Mouse (Mus musculus): ENCODE data around the gene Iah1. TPM values are rescaled to one million over a fixed set of nuclear protein-coding genes. Genes with fewer than 3 reads are reported as not detected.
A peak's percentile ranks its signal among the peaks of the same experiment; 100 is the strongest.

Iah1 gene
- total RNA-seq (2021), result 10 to 100 TPM in 1 of 2 experiments, 1 to 10 TPM in 1; 9.5 to 14.2 TPM
- long read RNA-seq, experiment 1, partial matches to known transcripts, result 0 of 7 reads
- long read RNA-seq, experiment 1, other reads (novel, unspliced or antisense), result 3 of 7 reads
- long read RNA-seq, experiment 2, transcript Iah1-201 (6 exons, 1,141 nt), result major isoform, 5 of 11 reads
- long read RNA-seq, experiment 2, partial matches to known transcripts, result 0 of 11 reads
- long read RNA-seq, experiment 2, other reads (novel, unspliced or antisense), result 6 of 11 reads

DNA sequence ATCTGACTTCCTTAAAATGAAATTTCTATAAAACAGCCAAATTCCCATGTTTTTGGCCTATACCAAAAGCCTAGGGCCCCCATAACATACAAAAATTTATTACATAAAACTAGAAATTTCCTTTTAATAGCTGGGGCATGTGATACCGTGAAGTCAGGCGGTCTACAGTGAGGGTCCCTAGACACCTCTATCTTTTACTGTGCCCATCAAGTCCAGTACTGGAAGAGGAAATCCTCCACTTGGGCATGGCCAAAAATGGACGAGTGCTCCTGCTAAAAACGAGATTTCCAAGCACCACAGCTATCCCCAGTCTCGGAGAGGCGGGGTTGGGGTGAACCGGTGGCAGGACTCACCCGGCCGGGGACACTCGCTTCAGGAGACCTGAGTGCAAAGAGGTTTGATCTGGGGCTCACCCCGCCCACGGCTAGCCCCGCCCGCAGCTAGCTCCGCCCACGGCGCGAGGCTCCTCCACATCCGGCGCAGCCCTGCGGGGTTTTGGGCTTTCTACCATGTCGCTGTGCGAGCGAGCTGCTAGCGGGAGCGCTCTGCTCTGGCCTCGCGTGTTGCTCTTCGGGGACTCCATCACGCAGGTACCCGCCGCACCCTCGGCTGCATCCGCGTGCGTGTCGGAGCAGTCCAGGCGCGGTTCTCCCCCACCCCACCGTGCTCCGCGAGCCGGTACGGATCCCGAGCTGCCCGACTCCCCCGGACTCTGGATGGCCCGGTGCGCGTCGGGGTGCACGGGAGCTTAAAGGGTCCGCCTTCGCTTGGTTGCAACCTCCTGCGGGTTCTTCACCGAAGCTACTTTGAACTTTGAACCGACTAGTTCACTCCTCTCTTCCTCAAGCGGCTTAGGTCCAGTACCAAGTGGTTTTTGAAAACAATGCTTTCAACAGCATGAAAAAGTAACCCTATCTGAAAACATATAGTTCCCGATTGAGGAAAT lies at the start of gene Iah1:
Iah1 (plus strand) TSS at position 467 of the 946 bp plus-strand sequence.
- DNase-seq, result peak; percentile 79

DNA sequence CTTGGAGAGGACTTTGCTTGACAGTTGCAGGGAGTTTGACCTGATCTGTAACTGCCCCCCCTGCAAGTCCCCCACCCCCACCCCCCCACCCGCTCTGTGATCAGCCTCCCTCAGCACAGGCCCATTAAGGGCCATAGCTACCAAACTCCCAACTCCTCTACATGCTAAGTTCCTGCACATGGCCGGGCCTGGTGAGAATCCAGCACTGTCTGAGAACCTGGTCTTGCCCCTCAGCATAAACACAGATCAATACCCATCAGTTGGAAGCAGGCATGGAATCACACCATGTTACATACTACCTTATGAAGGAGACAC lies 49.4 kb upstream of the Iah1 start:
- DNase-seq, result no peak

DNA sequence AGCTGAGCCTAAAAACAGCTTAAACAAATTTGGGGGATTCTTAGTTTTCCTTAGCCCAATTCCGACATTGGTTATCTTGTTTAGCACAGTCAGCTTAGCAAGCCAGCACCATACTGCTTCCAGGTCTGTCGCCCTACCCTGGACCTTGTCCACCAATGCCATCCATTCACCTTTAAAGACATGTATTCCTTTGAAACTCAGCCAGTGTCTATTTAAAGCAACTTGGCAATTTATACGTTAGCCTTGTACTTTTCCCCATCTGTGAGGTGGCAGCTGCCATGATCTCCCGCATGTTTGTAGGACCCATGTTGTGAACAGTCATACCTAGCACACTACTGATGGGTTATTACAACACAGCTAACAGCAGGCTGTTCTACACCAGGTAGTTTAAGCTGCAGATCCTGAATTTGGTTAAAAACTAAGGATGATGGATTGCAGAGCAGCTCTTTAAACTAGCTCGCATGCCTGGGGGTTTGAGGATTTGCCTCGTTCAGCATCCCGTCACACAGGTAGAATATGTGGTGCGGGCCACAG lies 48.0 kb upstream of the Iah1 start:
- DNase-seq, result no peak

DNA sequence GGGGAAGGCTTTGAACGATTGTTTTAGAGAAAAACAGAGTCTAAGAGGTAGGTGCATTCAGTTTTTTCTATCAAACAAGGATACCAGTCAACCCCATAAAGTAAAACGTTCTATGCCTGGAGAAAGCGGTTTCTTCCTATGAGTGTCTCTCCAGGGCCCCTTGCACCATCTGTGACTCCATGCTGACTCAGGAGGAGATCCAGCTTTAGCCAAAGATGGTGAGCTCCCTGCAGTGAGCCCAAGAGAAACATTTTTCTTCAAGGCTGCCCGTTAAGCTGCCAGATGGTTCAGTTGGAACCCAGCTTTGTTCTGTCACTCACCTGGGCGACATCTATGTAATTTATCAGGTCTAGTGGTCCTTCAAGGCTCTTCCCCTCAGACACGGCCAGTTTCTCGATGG lies 41.7 kb upstream of the Iah1 start:
- DNase-seq, result no peak

DNA sequence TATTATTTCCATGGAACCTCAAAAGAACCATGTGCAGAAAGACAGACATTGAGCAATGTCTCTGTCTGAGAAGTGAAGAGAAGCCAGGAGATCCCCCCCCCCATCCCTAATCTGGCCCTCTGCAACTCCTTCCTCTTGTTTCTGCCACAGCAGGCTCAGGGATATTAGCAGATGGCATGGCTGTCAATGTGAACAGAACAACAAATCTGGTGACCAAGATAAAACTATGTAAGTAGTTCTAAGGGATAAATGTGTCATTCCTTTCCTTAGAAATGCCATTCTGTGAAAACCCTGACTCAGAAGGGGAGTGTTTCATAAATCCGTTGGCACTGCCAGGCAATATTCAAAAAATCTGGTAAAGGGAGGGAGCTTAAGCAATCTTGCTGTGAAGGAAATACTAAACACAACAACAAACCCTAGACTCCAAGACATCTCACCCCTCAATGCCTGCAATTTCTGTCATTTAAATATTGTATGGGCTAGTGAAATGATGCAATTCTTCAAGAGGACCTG lies 38.8 kb upstream of the Iah1 start:
- DNase-seq, result no peak

DNA sequence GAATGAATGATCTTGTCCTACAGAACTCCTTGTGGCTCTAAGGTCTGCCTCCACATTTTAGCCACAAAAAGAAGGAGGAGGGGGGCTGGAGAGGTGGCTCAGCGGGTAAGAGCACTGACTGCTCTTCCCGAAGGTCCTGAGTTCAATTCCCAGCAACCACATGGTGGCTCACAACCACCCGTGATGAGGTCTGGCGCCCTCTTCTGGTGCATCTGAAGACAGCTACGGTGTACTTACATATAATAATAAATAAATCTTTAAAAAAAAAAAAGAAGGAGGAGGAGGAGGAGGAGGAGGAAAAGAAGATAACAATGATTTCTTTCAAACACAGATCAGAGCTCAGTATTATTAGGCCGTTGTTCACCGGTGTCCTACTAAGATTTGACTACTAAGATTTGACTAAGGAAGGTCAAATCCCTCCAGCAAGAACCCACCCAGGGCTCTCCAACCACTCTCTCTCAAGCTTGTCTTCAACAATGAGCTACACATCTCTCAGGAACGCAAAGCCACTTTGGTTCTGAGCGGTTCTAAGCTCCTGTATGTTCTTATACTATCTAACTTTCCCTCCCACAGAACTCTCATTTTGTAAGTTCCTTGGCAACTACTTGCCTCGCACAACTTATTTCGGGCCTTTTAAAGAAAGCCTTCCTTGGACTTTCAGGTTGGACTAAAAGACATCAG lies 31.3 kb upstream of the Iah1 start, which contains the start of gene Cpsf3:
Cpsf3 (plus strand) TSS at position 631 of the 681 bp plus-strand sequence.
- no peak for DNase-seq

DNA sequence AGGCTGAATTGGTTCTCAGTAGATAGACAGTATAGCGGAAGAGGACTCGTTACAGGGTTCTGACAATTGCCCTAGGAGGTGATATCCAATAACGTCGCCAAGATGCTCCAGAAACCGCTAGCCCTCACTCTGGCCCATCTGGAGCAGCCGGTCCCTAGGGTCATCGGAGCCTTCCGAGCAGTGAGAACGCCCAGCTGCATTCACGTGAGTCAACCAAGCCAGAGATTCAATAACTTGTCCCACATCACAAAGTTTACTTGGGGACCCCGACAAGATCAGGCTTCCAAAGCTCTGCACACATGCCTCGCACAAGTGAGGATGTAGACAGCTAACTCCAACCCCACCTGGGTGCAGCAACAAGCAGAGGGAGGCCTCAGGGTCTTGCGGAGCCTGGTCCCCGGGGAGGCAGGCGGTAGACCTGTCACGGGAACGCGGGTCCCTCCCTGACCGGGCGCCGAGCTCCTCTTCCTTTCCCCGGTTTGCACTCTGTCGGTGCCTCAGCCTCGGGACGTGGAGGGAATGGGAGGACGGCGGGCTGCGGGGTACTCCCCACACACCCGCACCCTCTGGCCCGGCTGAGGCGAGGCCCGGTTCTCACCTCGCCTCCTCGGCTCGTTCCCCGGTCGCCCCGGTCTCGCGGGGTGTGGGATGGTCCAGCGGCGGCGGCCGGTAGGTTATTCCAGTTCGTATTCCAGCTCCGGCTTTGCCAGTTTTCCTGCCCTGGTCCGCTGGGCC lies 30.5 kb upstream of the Iah1 start:
- no peak for DNase-seq

DNA sequence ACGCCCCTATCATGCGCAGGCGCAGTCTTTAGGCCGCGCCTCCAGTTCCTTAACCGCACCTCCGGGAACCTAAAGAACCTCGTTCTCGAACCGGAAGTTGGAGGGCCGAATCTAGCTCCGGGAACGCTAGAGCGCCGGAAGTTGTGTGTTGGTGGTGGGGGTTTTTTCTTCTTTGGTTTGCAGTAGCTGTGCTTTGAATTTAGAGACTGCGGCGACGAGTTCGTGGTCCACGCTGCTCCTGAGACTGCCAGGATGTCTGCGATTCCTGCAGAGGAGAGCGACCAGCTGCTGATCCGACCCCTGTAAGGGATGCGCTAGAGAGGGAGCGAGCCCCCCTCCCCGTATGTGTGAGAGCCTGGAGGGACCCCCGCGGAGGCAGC lies 30.0 kb upstream of the Iah1 start, which contains the start of gene Itgb1bp1:
Itgb1bp1 (minus strand) TSS at position 42 of the 380 bp plus-strand sequence.
- DNase-seq, result peak; percentile 99

DNA sequence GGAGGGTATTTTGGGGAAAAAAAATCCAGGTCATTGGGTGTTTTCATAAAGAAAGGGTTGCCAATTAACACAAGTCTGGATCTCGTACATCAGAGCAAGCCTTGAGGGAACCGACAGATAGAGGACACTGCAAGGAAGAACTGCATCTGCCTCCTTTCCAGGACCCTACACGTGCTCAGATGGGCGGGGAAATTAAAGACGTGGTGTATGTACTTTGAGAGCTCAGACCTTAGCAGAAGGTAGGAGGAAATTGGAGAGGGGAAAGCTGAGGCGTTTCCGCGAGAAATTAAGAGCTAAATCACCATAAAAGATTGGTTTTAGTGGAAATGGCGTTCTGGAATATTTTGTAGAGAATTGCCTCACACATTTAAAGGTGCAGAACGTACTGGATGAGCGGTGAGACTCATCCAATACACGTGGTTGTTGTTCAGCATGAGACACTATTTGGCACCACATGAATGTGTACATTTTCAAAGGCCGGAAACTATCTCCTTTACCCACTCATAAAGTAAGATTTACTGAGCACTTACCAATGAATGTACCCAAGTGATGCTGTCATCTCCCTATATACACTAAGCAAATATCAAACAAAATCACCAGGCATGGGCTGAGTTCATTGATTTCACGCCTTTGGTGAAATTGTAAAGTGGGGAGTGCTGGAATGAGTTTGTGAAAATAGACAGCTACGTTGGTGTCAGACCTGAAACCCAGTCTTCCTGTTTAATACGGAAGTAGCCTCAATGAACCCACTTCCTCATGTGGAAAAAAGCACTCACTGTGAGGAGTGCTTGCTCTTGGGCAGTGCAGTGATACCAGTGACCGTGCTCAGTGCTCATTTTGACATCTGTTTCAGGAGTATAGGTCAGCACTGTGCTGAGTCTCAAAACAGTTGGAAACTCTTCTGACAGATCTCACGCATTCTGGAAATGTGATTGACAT lies 29.2 kb upstream of the Iah1 start:
- no peak for DNase-seq

DNA sequence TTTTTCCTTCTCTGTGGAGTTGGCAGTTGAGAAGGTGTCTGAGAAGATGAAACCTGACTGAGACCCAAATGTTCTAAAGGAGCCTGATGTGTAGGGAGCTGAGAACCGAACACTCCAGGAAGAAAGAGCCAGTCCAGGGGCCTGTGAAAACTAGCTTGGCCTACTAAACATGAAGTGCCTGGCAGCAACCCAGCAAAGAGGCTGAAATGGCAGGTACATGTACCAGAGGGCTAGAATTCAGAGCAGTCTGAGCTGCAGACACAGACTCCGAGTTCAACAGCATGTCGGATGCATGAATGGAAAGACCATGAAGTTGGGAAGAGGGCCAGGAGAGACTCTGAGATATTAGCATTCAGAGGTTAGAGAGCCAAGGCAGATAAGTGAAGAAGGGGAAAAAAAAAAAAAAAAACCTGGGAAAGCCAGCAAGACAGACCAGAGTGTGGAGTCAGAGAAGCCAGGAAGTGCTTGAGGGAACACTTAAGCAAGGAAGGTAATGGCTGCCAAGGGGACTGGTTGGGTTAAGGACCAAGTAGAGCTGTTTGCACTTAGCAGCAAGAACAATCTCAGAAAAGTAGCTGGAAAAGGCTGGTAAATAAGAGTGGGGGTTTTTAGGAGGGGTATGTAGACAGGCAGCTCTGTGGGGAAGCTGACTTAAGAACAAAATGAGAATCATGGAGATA lies 27.3 kb upstream of the Iah1 start:
- no peak for DNase-seq

DNA sequence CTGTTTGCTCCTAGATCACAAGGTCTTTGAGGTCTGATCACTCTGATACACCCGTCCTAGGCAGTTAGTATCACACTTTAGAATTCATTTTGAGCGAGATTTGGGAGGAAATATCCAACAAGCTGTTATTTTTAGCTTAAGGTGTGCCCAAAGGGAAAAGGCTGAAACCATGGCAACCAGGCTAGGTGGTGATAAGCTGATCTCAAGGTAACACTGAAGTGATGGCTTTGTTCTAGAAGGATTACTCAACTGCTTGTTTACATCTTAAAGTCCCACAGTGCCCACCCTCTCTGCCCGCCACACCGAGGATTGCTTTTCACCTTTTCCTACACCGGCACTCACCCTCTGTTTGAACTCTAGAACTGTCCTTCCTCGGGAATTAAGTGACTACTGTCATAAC lies 26.5 kb upstream of the Iah1 start:
- DNase-seq, result no peak

DNA sequence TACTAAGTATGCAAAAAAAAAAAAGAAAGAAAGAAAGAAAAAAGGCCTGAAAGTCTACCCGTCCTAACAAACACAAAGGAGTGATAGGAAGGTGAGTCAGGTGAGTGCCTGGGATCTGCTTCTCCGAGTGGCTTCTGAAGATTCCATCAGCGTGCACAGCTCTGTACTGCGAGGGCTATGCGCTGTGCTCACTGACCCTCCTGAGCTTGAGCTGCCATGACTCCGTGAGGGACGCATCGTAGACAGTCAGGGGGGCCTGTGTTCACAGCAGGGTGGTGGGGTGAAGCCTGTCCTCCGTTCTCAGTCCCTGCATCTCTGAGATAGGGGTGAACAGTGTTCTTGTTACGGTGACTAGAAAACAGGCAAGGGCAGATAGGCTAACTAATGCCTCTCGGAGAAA lies 17.3 kb upstream of the Iah1 start:
- no peak for DNase-seq

DNA sequence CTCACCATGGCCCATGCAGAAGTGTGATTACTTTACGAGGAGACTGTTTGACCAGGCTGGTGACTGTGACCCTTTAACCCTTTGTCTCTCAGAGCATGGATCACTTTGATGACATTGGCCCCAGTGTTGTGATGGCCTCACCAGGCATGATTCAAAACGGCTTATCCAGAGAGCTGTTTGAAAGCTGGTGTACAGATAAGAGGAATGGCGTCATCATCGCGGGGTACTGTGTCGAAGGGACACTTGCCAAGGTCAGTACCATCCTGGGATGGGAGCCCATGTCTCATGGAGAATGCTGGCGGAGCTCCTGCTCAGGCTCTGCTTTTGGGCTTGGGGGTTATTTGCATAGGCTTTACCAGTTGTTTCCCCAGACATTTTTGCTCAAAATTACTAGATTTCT lies 14.9 kb upstream of the Iah1 start:
- DNase-seq, result no peak

DNA sequence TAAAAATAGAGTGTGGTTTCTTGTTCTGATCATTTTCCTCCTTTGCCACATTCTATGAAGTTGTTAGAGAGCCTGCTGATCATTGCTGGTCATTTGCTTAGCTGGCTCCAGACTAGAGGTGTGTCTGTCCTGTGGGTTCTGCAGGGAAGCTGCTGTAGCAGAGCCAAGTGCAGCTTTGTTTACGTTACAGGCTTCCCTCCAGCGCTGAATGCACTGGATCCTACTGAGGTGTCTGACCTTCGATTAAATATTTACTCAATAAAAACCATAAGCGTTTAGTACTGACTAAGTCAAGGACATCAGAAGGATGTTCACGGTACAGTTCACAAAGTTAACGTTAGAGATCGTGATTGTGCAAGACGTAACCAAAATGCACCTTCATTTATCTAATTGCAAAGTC lies 14.3 kb upstream of the Iah1 start:
- DNase-seq, result no peak

DNA sequence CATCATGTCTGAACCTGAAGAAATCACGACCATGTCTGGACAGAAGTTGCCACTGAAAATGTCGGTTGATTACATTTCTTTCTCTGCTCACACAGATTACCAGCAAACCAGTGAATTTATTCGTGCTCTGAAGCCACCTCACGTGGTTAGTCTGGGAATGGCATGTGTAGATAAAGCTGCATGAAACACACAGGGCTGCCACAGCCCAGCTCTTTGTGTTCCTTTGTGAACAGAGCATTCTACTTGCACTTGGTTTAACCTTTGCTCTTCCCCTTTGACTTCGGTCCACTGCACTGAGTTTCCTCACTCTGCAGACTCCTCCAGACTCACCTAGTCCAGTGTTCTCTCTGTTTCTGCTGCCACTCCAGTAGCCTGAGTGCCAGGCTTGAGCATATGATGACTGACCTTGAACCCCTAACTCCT lies 13.8 kb upstream of the Iah1 start:
- no peak for DNase-seq

DNA sequence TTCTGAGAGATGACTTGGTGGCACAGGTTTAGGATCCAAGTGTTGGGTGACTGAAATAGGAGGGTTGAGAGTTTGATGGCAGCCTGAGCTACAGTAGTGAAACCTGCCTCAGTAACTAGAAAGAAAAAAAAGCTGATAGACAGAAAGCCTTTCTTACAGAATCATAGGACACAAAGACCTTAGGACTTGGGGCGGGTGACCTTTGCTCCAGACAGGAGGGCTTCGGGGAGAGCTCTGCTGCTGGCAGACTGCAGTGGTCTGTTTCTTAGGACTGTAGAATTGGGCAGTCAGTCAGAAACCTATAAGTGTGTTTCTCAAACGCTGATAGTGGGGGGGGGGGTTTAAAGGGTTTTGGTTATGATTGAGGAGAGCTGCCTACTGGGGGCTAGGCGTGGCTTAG lies 10.4 kb upstream of the Iah1 start:
- DNase-seq, result no peak

DNA sequence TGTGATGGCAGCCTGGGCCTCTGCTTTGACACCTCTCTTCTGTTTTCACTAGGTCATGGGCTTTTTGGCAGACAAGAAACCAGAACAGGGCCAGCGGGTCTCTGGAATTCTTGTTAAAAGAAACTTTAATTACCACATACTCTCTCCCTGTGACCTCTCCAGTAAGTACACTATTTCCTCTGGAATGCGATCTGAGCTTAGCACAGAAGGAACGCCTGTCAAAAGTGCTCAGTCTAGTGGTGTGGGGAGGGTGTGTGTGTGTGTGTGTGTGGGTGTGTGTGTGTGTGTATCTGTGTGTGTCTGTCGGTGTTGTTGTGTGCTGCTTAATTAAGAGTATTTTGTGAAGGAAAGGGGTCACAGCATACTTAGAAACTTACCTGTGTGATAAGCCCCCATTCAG lies 9.5 kb upstream of the Iah1 start:
- DNase-seq, result no peak

DNA sequence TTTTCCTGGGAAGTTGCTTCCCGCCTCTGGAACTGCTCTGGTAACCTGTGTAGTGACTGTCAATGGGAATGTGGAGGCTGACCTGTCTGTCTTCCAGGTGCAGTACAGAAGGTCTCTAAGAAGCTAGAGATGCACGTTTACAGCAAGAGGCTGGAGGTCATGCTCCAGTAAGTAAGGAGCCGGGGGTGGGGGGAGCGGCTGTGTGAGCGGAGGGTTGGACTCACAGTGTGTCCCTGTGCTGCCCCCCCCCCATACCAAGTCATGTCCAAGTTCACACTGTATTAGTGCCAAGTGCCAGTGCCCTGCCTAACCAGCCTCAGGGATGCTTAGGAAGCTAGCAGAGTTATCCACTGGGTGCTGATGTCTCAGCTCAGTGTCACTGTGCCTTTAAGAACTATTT lies 4.0 kb upstream of the Iah1 start:
- no peak for DNase-seq

DNA sequence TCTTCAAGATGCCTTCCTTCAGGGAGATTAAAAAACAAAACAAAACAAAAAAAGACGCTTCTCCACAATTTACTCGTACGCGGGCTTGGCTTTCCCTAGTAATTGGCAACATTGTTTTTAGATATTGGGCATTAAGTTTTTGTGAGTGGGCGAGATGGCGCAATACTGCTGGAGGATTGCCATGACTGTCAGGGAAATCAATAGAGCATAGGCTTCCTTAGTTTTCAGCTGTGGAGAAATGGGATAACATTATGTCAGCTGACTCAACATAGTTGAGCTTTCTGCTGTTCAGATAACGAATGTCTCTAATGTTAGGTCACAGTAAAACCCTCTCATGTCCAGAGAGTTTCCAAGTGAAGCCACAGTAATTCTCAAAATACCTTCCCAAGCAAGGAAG lies 678 bp downstream of the Iah1 start:
- DNase-seq, result no peak
